Mouse (Mus musculus): ENCODE results near the gene Pias3. TPM values are rescaled to one million over a fixed set of nuclear protein-coding genes. Genes with fewer than 3 reads are reported as not detected.

The Pias3 gene
- total RNA-seq (2023): 10 to 100 TPM; 21.5 to 23.0 TPM

GRCm38 (mm10) chr3:96696198-96696765 is at the start of gene Pias3:
Gene Pias3 (plus strand): TSS chr3:96696384.

GRCm38 (mm10) chr3:96669727-96670468 is 26.3 kb upstream of the Pias3 start, which contains the start of gene Ankrd35:
Gene Ankrd35 (plus strand): TSS chr3:96670131.

GRCm38 (mm10) chr3:96707903-96708683 is 11.9 kb downstream of the Pias3 start, which contains the start of gene Nudt17:
Gene Nudt17 (minus strand): TSS chr3:96708562.

GRCm38 (mm10) chr3:96727343-96727827 is 31.2 kb downstream of the Pias3 start, which contains the start of the genes Polr3c and Rnf115:
Gene Polr3c (minus strand): TSS chr3:96727628.
Gene Rnf115 (plus strand): TSS chr3:96727664.

Other genes with a start within 250 kb of the Pias3 start
- gene BC107364, start 244.1 kb upstream of the Pias3 start, total RNA-seq (2023): not detected
- gene Hfe2, start 171.2 kb upstream of the Pias3 start, total RNA-seq (2023): not detected
- 100 to 1,000 TPM; 532 to 583 TPM for gene Txnip, start 138.4 kb upstream of the Pias3 start, total RNA-seq (2023)
- not detected for gene Gm16253, start 119.4 kb upstream of the Pias3 start, total RNA-seq (2023)
- 10 to 100 TPM; 28.1 to 36.3 TPM for gene Polr3gl, start 102.2 kb upstream of the Pias3 start, total RNA-seq (2023)
- not detected for gene Ankrd34a, start 99.7 kb upstream of the Pias3 start, total RNA-seq (2023)
- under 1 TPM in 1 of 2 experiments, not detected in 1; 0.50 TPM for gene Lix1l, start 95.2 kb upstream of the Pias3 start, total RNA-seq (2023)
- gene Rbm8a, start 66.5 kb upstream of the Pias3 start, total RNA-seq (2023): 10 to 100 TPM; 84.7 to 87.2 TPM
- 10 to 100 TPM; 20.8 to 23.0 TPM for gene Pex11b, start 61.0 kb upstream of the Pias3 start, total RNA-seq (2023)
- under 1 TPM; 0.29 to 0.39 TPM for gene Gm42957, start 60.9 kb upstream of the Pias3 start, total RNA-seq (2023)
- gene Itga10, start 50.8 kb upstream of the Pias3 start, total RNA-seq (2023): 1 to 10 TPM; 2.1 to 2.9 TPM
- under 1 TPM in 1 of 2 experiments, not detected in 1; 0.15 TPM for gene Ankrd35, start 26.3 kb upstream of the Pias3 start, total RNA-seq (2023)
- gene Nudt17, start 12.2 kb downstream of the Pias3 start, total RNA-seq (2023): 1 to 10 TPM; 2.7 to 4.4 TPM
- 10 to 100 TPM; 65.6 TPM for gene Polr3c, start 31.2 kb downstream of the Pias3 start, total RNA-seq (2023)
- gene Rnf115, start 31.3 kb downstream of the Pias3 start, total RNA-seq (2023): 10 to 100 TPM; 49.3 to 52.8 TPM
- gene Pdzk1, start 132.9 kb downstream of the Pias3 start, total RNA-seq (2023): 1 to 10 TPM in 1 of 2 experiments, not detected in 1; 1.3 TPM
- 10 to 100 TPM; 20.5 to 27.5 TPM for gene Cd160, start 133.0 kb downstream of the Pias3 start, total RNA-seq (2023)
- gene Gja5, start 208.3 kb downstream of the Pias3 start, total RNA-seq (2023): under 1 TPM in 1 of 2 experiments, not detected in 1; 0.17 TPM
- 10 to 100 TPM; 26.1 to 27.8 TPM for gene Gpr89, start 209.0 kb downstream of the Pias3 start, total RNA-seq (2023)
- gene Gja8, start 229.6 kb downstream of the Pias3 start, total RNA-seq (2023): not detected

Data from T-cell, adult 66 days (primary cell).